Mouse (Mus musculus) thymus, adult 2 months (tissue): ENCODE measurements at regions not wholly inside any gene's neighbourhood (a gene's known extent, or its start where the extent isn't known, plus 50 kb on each side); places are given as distances from the start of the nearest gene placed in this dataset.

Experiments used
- DNase-seq: peaks from one replicate; pipeline ENCODE4 v3.0.0; 2021
- H3K27ac ChIP-seq: fragments of 200-500 bp; 2 replicates; pipeline ENCODE4 v1.5.1; 2012; ENCODE audit warnings: low read length, control low read depth; ENCODE audit not compliant: control insufficient read depth, insufficient read depth
- H3K27me3 ChIP-seq: fragments of 200-500 bp; 2 replicates; pipeline ENCODE4 v1.6.1; 2012; ENCODE audit warnings: mild to moderate bottlenecking, low read length, moderate library complexity, mixed read lengths; ENCODE audit not compliant: control insufficient read depth, insufficient read depth
- H3K36me3 ChIP-seq: fragments of 200-500 bp; 2 replicates; pipeline ENCODE4 v1.6.1; 2012; ENCODE audit warnings: mild to moderate bottlenecking, low read length, moderate library complexity; ENCODE audit not compliant: control insufficient read depth, insufficient read depth
- H3K4me1 ChIP-seq: fragments of 200-500 bp; replicated peaks from 2 replicates; pipeline ENCODE4 v1.6.1; 2012; ENCODE audit warnings: low read length; ENCODE audit not compliant: control insufficient read depth, insufficient read depth
- H3K4me3 ChIP-seq: fragments of 200-500 bp; 2 replicates; pipeline ENCODE4 v1.5.1; 2012; ENCODE audit warnings: mild to moderate bottlenecking, low read length, control low read depth, moderate library complexity; ENCODE audit not compliant: control insufficient read depth, insufficient read depth
- CTCF ChIP-seq: fragments of 200-500 bp; IDR thresholded peaks from 2 replicates; pipeline ENCODE4 v1.5.1; 2012; ENCODE audit warnings: mild to moderate bottlenecking, control low read depth, low read length, moderate library complexity, borderline replicate concordance; ENCODE audit not compliant: control insufficient read depth, poor library complexity, insufficient read depth; ENCODE audit errors: extremely low read depth
- POLR2A ChIP-seq: fragments of 200-500 bp; IDR thresholded peaks from 2 replicates; pipeline ENCODE4 v1.6.1; 2012; ENCODE audit warnings: mild to moderate bottlenecking, low read length, control low read depth, moderate library complexity; ENCODE audit not compliant: control insufficient read depth, poor library complexity, insufficient read depth; ENCODE audit errors: extremely low read depth
- WGBS: fragments of 180-500 bp; shearing (Covaris S2); methylation state at CpG from one replicate; pipeline ENCODE4 v1.1.7; 2018; 5-methylcytosine and 5-hydroxymethylcytosine counted together

DNA sequence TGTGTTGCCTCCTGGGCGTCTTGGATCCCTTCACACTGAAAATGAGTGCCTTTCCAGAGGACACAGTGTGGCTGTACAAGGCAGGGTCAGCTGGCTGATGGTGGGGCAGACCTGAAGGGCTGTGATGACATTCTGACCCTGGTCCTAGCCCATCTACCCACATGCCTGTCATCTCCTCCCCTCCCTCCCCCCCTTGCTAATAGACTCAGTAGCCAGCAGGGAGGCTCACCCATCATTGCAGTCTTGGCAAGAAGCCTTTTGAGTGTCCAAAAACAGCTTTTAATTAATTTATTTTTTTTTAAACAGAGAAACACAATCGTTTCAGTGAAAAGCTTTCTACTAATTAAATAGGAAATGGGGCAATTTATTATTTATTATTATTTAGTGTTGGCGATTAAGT lies 67.0 kb upstream of the Ssx2ip start:
- H3K4me3 ChIP-seq, result no peak overlapping the region
- H3K36me3 ChIP-seq, result no peaks in the 10 kb centered on the region
- TF ChIP-seq CTCF (no peak), POLR2A (no peak)
- H3K27ac ChIP-seq, result no peak overlapping the region
- no peaks in the 10 kb centered on the region for H3K4me1 ChIP-seq
- H3K27me3 ChIP-seq, result no peaks in the 10 kb centered on the region
- no peak for DNase-seq
- WGBS, result 44% methylated on average over 3 of the region's 3 CpGs

DNA sequence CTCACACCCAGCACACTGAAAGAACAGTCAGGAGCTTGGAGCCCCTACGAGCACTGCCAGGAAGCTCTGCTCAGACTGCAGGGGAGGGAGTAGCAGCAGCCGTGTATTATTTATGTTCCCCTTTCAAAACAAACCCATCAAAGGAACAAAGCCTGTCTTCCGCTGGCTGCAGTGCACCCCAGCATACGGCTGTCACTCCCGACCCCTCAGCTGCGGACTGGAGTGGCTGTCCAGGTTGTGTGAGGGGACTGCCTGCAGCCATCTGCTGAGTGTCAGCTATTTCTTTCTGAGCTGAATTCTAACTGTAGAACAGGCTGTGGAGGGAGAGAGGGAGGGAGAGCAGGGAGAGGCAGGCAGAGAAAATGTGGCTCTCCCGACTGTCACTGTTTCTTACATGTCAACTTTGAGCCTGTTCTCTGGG lies 66.6 kb upstream of the Ssx2ip start:
- no peak for DNase-seq
- H3K4me1 ChIP-seq, result no peaks in the 10 kb centered on the region
- H3K27ac ChIP-seq, result no peak overlapping the region
- no peak overlapping the region for H3K4me3 ChIP-seq
- WGBS, result 10% methylated on average over 7 of the region's 7 CpGs
- TF ChIP-seq POLR2A, result no peak
- no peak for TF ChIP-seq CTCF
- no peaks in the 10 kb centered on the region for H3K27me3 ChIP-seq
- no peaks in the 10 kb centered on the region for H3K36me3 ChIP-seq

GRCm38 (mm10) chr3:146338445-146338844 lies 66.0 kb upstream of the Ssx2ip start:
- no peak overlapping the region for H3K27ac ChIP-seq
- 81% methylated on average over 9 of the region's 9 CpGs for WGBS
- no peaks in the 10 kb centered on the region for H3K4me1 ChIP-seq
- no peak for TF ChIP-seq CTCF
- no peak for TF ChIP-seq POLR2A
- no peak overlapping the region for H3K4me3 ChIP-seq
- no peaks in the 10 kb centered on the region for H3K27me3 ChIP-seq
- no peak for DNase-seq
- H3K36me3 ChIP-seq, result no peaks in the 10 kb centered on the region

DNA sequence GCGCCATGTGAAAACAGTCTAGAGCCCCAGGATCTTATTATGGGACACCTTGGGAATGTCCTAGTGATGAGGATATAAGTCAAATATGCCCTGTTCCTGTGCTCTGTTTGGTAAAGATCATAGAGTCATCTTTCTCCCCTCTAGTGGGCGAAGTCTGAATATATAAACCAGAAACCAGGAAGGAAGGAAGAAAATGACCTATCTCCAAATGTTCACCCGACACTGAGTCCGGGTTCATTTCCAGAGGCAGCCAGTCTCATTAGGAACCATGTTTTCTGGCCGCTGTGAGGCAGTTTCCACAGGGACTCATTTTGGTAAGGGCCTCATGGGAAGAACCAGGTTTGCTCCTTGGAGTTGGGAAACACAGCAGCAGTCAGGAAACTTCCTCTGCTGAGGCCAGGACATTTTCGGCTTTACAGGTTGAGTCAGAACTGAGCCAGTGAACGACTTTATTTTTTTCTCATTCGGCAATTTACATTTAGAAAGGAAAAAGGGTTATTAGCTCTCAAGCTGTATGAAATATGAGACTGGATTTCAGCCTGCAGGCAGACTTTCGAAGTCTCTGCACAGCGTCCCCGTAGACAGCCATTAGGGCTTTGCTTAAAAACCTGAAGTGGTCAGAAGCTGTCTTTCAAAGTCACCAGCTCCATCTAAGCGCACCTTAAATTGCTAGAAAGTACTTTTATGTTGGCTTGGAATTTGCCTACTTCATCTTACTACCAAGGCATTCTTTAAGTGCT lies 64.0 kb upstream of the Ssx2ip start:
- no peaks in the 10 kb centered on the region for H3K36me3 ChIP-seq
- TF ChIP-seq CTCF, result no peak
- TF ChIP-seq POLR2A, result no peak
- H3K4me3 ChIP-seq, result no peak overlapping the region
- no peak for DNase-seq
- no peaks in the 10 kb centered on the region for H3K4me1 ChIP-seq
- H3K27me3 ChIP-seq, result no peaks in the 10 kb centered on the region
- 79% methylated on average over 12 of the region's 12 CpGs for WGBS
- no peak overlapping the region for H3K27ac ChIP-seq

DNA sequence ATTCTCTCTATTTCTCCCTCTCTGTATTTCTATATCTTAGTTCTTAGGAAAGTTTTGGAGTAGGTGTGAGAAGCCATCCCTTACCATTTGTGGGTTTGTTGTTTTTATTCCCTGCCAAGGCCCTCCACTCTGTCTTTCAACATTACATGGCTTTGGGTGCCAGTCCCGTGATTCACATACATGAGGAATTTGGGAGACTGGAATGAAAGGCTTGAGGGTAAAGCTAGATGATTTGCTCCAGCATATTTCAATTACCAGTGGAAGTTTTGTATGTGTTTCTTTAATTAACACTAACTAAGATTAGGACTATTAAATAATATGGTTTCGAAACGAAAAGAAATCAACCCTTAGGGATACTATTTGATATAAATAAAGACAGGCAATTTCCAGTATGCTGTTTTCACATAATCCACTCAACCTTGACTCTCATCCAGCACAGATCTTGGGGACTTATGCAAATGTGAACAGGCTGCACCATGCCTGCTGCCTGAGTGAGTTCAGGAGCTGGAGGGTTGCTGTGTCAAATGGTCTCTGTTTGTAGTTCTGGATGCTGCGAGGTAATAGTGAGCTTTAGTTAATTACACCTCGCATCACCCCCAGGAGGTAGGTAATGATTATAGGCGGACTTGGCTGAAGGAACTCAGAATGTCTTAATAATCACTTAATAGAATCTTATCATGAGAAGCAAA lies 62.6 kb upstream of the Ssx2ip start:
- Histone ChIP-seq H3K27ac (no peak overlapping the region), H3K27me3 (no peaks in the 10 kb centered on the region), H3K4me1 (no peaks in the 10 kb centered on the region), H3K36me3 (no peaks in the 10 kb centered on the region), H3K4me3 (no peak overlapping the region)
- no peak for TF ChIP-seq POLR2A
- no peak for TF ChIP-seq CTCF
- DNase-seq, result no peak
- 93% methylated on average over 6 of the region's 6 CpGs for WGBS

GRCm38 (mm10) chr3:146342727-146343126 lies 61.7 kb upstream of the Ssx2ip start:
- Histone ChIP-seq H3K4me3 (no peak overlapping the region), H3K4me1 (no peaks in the 10 kb centered on the region), H3K27ac (no peak overlapping the region), H3K27me3 (no peaks in the 10 kb centered on the region), H3K36me3 (no peaks in the 10 kb centered on the region)
- TF ChIP-seq POLR2A, result no peak
- TF ChIP-seq CTCF, result no peak
- no peak for DNase-seq
- 93% methylated on average over 1 of the region's 1 CpGs for WGBS
